Mouse (Mus musculus) olfactory bulb, adult 2 months (tissue): ENCODE results near the gene Atp5d.

Experiments
- CTCF ChIP-seq: fragments of 200-500 bp; IDR thresholded peaks from 2 replicates; pipeline ENCODE4 v1.5.1; 2012; ENCODE audit warnings: low read depth, mild to moderate bottlenecking, low read length, moderate library complexity; ENCODE audit not compliant: insufficient read depth
- POLR2A ChIP-seq: fragments of 200-500 bp; IDR thresholded peaks from 2 replicates; pipeline ENCODE4 v1.6.1; 2012; ENCODE audit warnings: mild to moderate bottlenecking, low read depth, low read length, moderate library complexity; ENCODE audit not compliant: insufficient read depth

DNA sequence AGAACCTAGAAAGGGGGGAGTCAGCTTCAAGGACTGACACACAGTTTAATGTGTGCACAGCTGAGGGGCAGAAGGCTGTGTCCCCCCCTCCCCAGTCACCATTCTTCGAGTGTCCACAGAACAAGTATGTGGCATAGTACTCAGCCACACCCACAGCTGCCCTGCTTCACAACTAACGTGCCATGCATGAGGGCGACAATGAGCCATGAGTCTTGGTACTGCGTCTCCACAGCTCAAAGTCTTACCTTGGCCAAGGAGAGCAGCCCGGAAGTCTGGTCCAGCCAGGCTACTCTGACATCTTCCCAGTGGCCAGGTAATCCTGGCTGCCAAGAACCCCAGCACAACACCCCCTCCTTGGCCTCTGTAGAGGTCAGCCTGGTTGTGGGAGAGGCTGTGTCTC, 45.7 kb upstream of the Atp5d start:
- TF ChIP-seq CTCF (no peak), POLR2A (no peak)
